Mouse (Mus musculus) kidney, adult 9 months (tissue): Measurements from ENCODE around the gene Rnf220.

Source experiments
- DNase-seq: peaks from one replicate; pipeline ENCODE4 v3.0.0; 2022

Gene Rnf220

DNA sequence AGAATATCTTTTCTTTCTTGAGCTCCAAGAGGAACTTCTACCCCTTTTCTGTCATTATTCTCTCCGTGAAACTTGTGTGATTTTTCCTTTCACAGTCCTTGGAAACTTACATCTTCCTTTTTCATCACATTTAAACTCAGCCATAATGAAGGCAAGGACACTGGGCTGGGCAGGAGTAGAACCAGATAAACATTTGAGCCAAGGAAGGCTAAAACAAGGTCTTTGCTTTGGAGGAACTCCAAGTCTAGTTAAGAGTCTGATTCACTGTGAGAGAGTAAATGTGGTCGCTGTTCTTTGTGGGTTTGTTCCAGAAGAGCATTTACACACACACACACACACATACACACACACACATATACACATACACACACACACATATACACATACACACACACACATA, 205.2 kb downstream of the Rnf220 start:
- no peak for DNase-seq

DNA sequence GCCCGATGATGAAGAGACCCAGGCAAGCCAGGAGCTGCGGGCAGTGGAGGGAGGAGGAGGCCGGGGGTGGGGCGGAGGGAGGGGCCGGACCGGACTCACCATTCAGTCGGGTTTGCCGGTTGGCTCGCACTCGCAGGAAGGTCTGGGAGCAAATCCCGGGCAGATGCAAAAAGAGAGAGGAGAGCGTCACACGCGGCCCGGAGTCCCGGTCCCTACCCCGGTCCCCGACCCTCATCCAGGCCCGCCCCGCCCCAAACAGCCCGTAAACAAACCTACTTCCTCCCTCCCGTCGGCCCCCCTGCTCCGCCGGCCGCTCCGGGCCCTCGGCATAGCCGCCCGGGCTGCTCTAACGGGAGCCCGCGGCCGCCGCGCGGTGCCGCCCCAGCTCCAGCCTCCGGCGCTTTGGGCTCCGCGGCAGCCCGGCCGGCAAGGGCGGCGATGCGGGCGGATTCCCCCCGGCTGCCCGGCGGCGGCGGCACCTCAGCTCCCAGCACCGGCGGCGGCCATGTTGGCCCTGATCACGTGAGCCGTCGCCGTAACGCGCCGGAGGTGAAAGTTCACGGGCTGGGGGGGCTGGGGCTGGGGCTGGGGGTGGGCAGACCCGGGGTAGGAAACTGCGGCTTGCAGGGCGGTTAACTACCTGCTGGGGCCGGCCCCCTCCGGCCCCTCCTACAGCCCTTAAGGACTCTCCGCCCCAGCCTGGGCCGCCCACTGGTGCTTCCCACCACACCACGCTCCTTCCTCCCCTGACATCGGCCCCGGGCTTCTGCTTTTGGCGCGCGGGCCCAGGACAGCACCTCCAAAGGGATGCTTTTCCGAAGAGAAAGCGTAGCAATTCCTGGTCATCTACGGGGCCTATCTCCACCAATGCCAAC, 207.7 kb downstream of the Rnf220 start:
- DNase-seq: peak; percentile 66

GRCm38 (mm10) chr4:117288277-117288926, 208.4 kb downstream of the Rnf220 start:
- DNase-seq: no peak

- no peak for DNase-seq
Measured at GRCm38 (mm10) chr4:117284363-117284762, 212.5 kb downstream of the Rnf220 start.

GRCm38 (mm10) chr4:117283271-117284191, 213.3 kb downstream of the Rnf220 start:
- no peak for DNase-seq

- no peak for DNase-seq
Measured at GRCm38 (mm10) chr4:117281090-117281845, 215.6 kb downstream of the Rnf220 start.

DNA sequence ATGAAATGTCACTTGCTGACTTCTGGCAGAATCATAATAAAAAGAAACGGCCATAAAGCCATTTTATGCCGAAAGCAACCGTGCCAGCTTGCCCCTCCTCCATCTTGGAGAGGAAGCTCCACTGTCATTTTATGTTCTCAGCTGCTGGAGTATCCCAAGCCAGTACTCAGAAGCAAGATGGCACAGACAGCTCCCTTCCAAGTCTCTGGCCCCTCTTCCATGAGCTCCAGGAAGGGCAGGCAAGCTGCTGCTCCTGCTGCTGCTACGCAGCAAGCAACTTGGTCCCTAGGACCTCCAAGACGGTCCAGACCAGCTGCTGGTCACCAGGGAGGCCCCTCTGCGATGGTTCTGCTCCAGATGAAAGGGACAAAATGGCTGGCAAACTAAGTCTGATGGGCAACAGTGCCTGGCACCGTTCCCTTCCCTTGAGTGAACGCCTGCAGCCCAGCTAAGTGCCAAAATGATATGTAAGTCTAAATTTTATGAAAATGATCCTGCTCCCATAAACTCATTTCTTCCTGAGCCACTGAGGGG, 216.4 kb downstream of the Rnf220 start:
- DNase-seq: no peak

GRCm38 (mm10) chr4:117279253-117279642, 217.6 kb downstream of the Rnf220 start:
- no peak for DNase-seq

- no peak for DNase-seq
Measured at GRCm38 (mm10) chr4:117278381-117279252, 218.2 kb downstream of the Rnf220 start.

DNA sequence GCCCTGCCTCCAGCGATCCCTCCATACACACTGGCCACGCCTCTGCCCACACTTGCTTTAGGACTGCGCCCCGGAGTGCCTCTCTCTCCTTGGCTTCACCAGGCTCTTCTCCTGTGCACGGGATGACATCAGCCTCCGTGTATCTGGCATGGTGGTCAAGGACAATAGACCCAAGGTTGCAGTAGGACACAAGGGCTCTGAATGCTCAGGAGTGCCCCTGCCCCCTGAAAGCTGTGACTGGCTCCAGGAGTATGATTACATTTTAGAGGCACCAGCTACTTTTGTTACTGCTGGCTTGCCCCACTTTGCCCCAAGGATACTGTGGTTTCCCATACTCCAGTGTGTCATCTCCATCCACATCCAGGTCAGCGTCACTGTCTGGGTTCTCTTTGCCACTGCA, 219.2 kb downstream of the Rnf220 start:
- DNase-seq: no peak

GRCm38 (mm10) chr4:117277021-117277420, 219.8 kb downstream of the Rnf220 start:
- DNase-seq: no peak

DNA sequence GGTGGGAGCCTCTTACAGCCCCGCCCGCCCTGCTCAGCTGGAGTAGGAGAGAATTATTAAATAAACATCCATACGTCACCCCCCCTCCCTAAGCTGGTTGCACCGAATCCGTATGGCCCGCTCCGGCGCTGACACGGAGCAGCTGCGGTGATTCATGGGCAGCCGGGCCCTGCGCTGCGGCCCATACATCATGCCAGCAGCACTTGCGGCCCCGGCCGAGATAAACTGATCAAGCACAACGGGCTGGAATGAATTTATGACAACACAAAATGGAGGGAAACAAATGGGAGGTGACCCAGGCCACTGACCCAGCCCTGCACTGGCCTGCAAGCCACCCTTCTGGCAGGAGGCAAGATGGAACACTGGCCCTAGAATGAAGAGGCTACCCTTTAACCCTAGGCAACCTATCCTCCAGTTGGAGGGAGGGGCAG, 220.6 kb downstream of the Rnf220 start:
- no peak for DNase-seq

- no peak for DNase-seq
Measured at GRCm38 (mm10) chr4:117274720-117275119, 222.1 kb downstream of the Rnf220 start.

DNA sequence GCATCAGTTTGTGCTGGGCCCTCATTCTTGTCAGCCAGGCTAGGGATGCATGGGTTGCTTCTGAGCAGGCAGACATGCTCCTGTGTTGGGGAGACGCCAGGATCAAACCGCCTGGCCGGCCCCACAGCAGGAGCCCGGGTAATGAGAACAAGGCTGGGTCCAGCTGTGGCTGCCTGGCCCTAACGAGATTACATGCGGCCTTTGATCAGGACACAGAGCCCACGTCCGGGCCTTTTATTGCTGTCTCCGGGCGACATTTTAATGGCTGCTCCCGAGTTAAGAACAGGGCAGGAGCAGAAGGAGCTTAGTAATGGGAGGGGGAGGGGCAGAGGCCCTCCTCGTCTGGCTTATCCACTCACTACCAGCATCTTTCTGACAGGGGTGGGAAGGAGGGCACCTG, 224.4 kb downstream of the Rnf220 start:
- DNase-seq: no peak

GRCm38 (mm10) chr4:117270278-117270677, 226.6 kb downstream of the Rnf220 start:
- DNase-seq: peak; percentile 79

DNA sequence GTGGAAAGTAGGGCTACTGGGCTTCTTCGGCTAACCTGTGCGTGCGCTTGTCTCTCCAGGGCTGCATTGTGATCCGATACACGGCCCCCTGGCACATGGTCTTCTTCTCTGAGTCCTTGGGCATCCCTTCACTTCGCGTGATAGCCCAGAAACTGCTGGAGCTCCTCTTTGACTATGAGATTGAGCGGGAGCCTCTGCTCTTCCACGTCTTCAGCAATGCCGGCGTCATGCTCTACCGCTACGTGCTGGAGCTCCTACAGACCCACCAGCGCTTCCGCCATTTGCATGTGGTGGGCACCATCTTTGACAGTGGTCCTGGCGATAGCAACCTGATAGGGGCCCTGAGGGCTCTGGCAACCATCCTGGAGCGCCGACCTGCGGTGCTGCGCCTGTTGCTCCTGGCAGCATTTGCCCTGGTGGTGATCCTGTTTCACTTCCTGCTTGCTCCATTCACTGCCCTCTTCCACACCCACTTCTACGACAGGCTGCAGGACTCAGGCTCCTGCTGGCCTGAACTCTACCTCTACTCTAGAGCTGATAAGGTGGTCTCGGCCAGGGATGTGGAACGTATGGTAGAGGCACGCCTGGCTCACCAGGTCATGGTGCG, 228.9 kb downstream of the Rnf220 start:
- DNase-seq: no peak

DNA sequence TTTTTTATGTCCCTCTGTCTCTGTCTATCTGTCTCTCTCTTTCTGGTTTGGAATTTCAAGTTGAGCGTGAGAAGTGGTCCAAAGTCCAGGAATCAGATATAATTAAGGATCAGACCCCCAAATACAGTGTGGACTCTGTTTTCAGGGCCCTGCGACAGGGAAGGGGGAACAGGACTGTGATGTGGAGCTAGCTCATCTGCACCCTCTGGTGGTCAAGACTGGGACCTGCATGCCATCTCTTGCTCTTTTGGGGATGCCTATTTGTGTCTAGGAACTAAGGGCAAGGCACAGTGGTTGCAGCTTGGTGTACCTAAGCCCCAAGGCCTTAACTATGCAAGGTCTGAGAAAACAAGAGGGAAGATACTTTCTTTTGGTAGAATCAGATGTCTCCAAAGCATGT, 229.6 kb downstream of the Rnf220 start:
- peak; percentile 84 for DNase-seq

- DNase-seq: no peak
Measured at GRCm38 (mm10) chr4:117262987-117263386, 233.9 kb downstream of the Rnf220 start.

- DNase-seq: no peak
Measured at GRCm38 (mm10) chr4:117262101-117262913, 234.5 kb downstream of the Rnf220 start.

DNA sequence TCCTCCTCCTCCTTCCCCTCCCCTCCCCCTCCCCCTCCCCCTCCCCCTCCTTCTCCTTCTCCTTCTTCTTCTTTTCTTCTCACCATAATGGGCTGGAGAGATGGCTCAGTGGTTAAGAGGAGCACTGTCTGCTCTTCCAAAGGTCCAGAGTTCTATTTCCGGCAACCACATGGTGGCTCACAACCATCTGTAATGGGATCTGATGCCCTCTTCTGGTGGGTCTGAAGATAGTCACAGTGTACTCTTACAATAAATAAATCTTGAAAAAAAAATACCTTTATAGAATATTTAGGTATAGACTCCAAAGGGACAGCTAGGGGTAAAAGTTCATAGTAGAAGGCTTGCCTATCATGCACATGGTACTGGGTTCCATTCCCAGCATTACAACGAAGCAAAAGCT, 235.6 kb downstream of the Rnf220 start:
- DNase-seq: no peak
